Mouse (Mus musculus) MEL (cell line): Measurements from ENCODE around the gene Plaur. TPM values are rescaled to one million over a fixed set of nuclear protein-coding genes. Genes with fewer than 3 reads are reported as not detected.

Source experiments
- DNase-seq: peaks from one replicate; pipeline ENCODE4 v3.0.0; 2011; ENCODE audit warnings: low read depth, low spot score
- H3K27ac ChIP-seq: 2 replicates; pipeline ENCODE4 v1.5.1; 2012; ENCODE audit warnings: low read depth, mild to moderate bottlenecking, control low read depth, low read length, moderate library complexity; ENCODE audit not compliant: control insufficient read depth
- H3K27me3 ChIP-seq, 2 experiments: fragments of 150-350 bp in 1 of 2; sonication (generic) in 1 of 2; 2 replicates each; pipeline ENCODE4 v1.6.1; 2012; ENCODE audit warnings: low read length in 2 of 2, mild to moderate bottlenecking in 2 of 2, improper control_type of control experiment in 1 of 2, moderate library complexity in 1 of 2; ENCODE audit not compliant: insufficient read depth in 2 of 2, control insufficient read depth in 1 of 2
- H3K36me3 ChIP-seq, 2 experiments: 2 replicates each; pipeline ENCODE4 v1.6.1; 2012 to 2014; ENCODE audit warnings: low read length in 2 of 2, improper control_type of control experiment in 1 of 2, inconsistent platforms in 1 of 2, mild to moderate bottlenecking in 1 of 2; ENCODE audit not compliant: insufficient read depth in 2 of 2, control insufficient read depth in 1 of 2
- H3K4me1 ChIP-seq, 2 experiments: fragments of 150-350 bp in 1 of 2; sonication (generic) in 1 of 2; 2 replicates each; pipeline ENCODE4 v1.6.1; 2012; ENCODE audit warnings: low read length in 2 of 2, improper control_type of control experiment in 1 of 2, mild to moderate bottlenecking in 1 of 2; ENCODE audit not compliant: insufficient read depth in 2 of 2, control insufficient read depth in 1 of 2
- H3K4me3 ChIP-seq, 2 experiments: fragments of 150-350 bp in 1 of 2; sonication (generic) in 1 of 2; 2 replicates each; pipeline ENCODE4 v1.5.1; 2012; ENCODE audit warnings: low read depth in 2 of 2, low read length in 2 of 2, mild to moderate bottlenecking in 2 of 2, moderate library complexity in 2 of 2, control low read depth in 1 of 2, improper control_type of control experiment in 1 of 2; ENCODE audit not compliant: control insufficient read depth in 1 of 2, insufficient read depth in 1 of 2
- H3K79me2 ChIP-seq: 2 replicates; pipeline ENCODE4 v1.6.1; 2012; ENCODE audit warnings: mild to moderate bottlenecking, low read length, moderate library complexity; ENCODE audit not compliant: control insufficient read depth, poor library complexity, insufficient read depth
- H3K9ac ChIP-seq: 2 replicates; pipeline ENCODE4 v1.6.1; 2012; ENCODE audit warnings: low read depth, mild to moderate bottlenecking, control low read depth, low read length, moderate library complexity; ENCODE audit not compliant: control insufficient read depth, poor library complexity, severe bottlenecking
- H3K9me3 ChIP-seq: fragments of 150-350 bp; sonication (generic); replicated peaks from 2 replicates; pipeline ENCODE4 v1.6.1; 2012; ENCODE audit warnings: mild to moderate bottlenecking, low read length, improper control_type of control experiment, moderate library complexity; ENCODE audit not compliant: insufficient read depth
- CHD1 ChIP-seq: IDR thresholded peaks from 2 replicates; pipeline ENCODE4 v1.6.1; 2012; ENCODE audit warnings: low read depth, mild to moderate bottlenecking, inconsistent platforms, low read length, improper control_type of control experiment
- E2F4 ChIP-seq: IDR thresholded peaks from 2 replicates; pipeline ENCODE4 v1.6.1; 2011; ENCODE audit warnings: low read depth, low read length, improper control_type of control experiment, borderline replicate concordance
- ELF1 ChIP-seq: IDR thresholded peaks from 2 replicates; pipeline ENCODE4 v1.6.1; 2014; ENCODE audit warnings: low read depth, mild to moderate bottlenecking, inconsistent platforms, low read length, improper control_type of control experiment, moderate library complexity
- EP300 ChIP-seq, 2 experiments: IDR thresholded peaks; 2 replicates each; pipeline ENCODE4 v1.6.1; 2011; ENCODE audit warnings: improper control_type of control experiment in 2 of 2, low read length in 2 of 2, low read depth in 1 of 2, mild to moderate bottlenecking in 1 of 2
- GATA1 ChIP-seq: IDR thresholded peaks from 2 replicates; pipeline ENCODE4 v1.6.1; 2011; ENCODE audit warnings: low read depth, low read length, improper control_type of control experiment
- MAFK ChIP-seq: IDR thresholded peaks from 2 replicates; pipeline ENCODE4 v1.6.1; 2011; ENCODE audit warnings: low read depth, mild to moderate bottlenecking, low read length, improper control_type of control experiment, borderline replicate concordance
- MAX ChIP-seq: IDR thresholded peaks from 2 replicates; pipeline ENCODE4 v1.6.1; 2011; ENCODE audit warnings: low read length, improper control_type of control experiment
- MAZ ChIP-seq: IDR thresholded peaks from 2 replicates; pipeline ENCODE4 v1.6.1; 2012; ENCODE audit warnings: low read depth, mild to moderate bottlenecking, inconsistent platforms, low read length, improper control_type of control experiment
- MXI1 ChIP-seq: IDR thresholded peaks from 2 replicates; pipeline ENCODE4 v1.6.1; 2011; ENCODE audit warnings: mild to moderate bottlenecking, low read depth, low read length, improper control_type of control experiment
- MYB ChIP-seq: IDR thresholded peaks from 2 replicates; pipeline ENCODE4 v1.6.1; 2011; ENCODE audit warnings: mild to moderate bottlenecking, low read depth, low read length, improper control_type of control experiment
- MYC ChIP-seq: IDR thresholded peaks from 2 replicates; pipeline ENCODE4 v1.6.1; 2011; ENCODE audit warnings: low read depth, mild to moderate bottlenecking, low read length, improper control_type of control experiment, moderate library complexity
- NELFE ChIP-seq: IDR thresholded peaks from 2 replicates; pipeline ENCODE4 v1.6.1; 2011; ENCODE audit warnings: low read depth, low read length, improper control_type of control experiment
- POLR2A ChIP-seq, 2 experiments: IDR thresholded peaks; 2 replicates each; pipeline ENCODE4 v1.6.1; 2011 to 2012; ENCODE audit warnings: low read length in 2 of 2, mild to moderate bottlenecking in 2 of 2, control low read depth in 1 of 2, improper control_type of control experiment in 1 of 2, low read depth in 1 of 2, moderate library complexity in 1 of 2; ENCODE audit not compliant: control insufficient read depth in 1 of 2, insufficient read depth in 1 of 2, poor library complexity in 1 of 2
- RAD21 ChIP-seq: IDR thresholded peaks from 2 replicates; pipeline ENCODE4 v1.6.1; 2011; ENCODE audit warnings: mild to moderate bottlenecking, low read depth, low read length, improper control_type of control experiment
- SIN3A ChIP-seq: IDR thresholded peaks from 2 replicates; pipeline ENCODE4 v1.6.1; 2012; ENCODE audit warnings: low read length, improper control_type of control experiment, inconsistent platforms
- USF1 ChIP-seq: IDR thresholded peaks from 2 replicates; pipeline ENCODE4 v1.6.1; 2014; ENCODE audit warnings: low read depth, mild to moderate bottlenecking, inconsistent platforms, low read length, improper control_type of control experiment, moderate library complexity
- ZC3H11A ChIP-seq: IDR thresholded peaks from 2 replicates; pipeline ENCODE4 v1.6.1; 2012; ENCODE audit warnings: low read depth, mild to moderate bottlenecking, inconsistent platforms, low read length, improper control_type of control experiment
- polyA plus RNA-seq, 2 experiments: library from polyadenylated mRNA; stranded (reverse) in 1 of 2; unstranded in 1 of 2; fragments of >175 nt in 1 of 2; fragments of >200 nt in 1 of 2; gene quantifications; 2 replicates each; pipeline versions ENCODE4 v1.2.1 to v1.2.4; 2012; ENCODE audit warnings: low replicate concordance in 2 of 2, low read depth in 1 of 2; ENCODE audit not compliant: insufficient read length in 2 of 2, insufficient read depth in 1 of 2, missing spikeins in 1 of 2
- total RNA-seq: library from RNA; depleted of rRNA; stranded (reverse); fragments of 300-350 nt; gene quantifications from 2 replicates; pipeline ENCODE4 v1.2.3, GENCODE M21; 2012

Plaur gene
- total and polyA plus RNA-seq, 3 experiments = 8.6 to 9.7 TPM; not detected in 1

DNA sequence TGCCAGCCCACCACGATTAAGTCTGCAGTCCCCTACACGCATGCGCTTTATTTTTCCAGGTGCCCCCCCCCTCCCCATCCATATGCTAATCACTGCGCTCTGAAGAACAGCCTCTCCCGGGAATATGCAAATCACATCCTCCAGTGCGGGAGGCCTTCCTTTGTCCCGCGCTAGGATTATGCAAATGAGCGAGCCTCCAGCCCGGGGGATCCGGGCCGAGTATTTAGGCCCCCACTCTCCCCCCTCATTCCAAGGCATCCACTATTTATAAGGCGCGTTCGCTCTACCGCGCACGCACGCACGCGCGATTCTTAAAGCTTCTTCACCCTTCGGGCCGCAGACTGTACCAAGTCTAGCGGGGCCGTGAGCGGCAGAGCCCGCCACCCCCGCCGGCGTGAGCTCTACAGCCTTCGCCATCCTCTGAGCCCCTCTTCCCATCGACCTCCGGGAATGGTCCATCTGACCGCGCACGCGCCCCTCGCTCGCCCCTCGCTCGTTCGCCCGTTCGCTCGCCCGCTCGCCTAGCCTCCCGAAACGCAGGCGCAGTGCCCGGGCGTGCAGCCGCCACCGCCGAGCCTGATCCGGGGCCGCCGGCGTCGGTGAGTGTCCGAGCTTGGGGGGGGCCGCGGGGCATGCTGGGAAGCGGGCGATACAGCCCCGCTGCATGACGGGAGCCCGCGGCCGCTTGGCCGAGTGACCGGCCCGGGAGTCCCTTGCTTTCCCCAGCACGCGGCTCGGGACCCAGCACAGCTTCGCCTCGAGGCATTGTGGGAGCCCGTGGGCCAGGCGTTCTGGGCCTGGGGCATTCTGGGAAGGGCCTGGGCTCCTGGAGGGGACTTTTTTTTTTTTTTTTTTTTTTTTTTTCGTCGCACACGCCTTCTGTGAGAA, 44.8 kb downstream of the Plaur start, which contains the start of gene Zfp428 (continued):
- TF ChIP-seq ZC3H11A = no peak
- TF ChIP-seq MXI1 = peak; percentile 88
- no peak; a peak in 1 of 4 replicates for TF ChIP-seq EP300 (IDR thresholded peaks at IDR 0.05; ENCODE audit: low read depth in 1 of 2, low read length in 2 of 2)
- TF ChIP-seq USF1 = peak; percentile 38; the same call in 1 of the 2 replicates
- TF ChIP-seq RAD21 = no peak

DNA sequence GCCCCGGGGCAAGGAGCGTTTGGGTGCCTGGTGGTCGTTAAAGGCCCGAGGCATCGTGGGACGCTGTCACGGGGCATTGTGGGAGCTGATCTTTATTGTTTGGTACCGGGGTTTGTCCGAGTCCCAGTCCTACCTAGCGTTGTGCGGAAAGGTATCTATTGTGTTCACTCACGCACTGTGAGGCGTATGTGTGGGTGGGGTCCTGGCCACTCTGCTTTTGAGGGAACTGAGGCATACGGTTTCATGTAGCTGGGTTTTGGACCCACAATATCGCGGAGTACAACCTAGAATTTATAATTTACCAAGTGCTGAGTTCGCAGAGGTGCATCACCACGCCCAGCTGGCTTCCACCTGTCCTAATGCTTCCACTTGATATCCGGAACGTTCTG, 45.4 kb downstream of the Plaur start:
- Histone ChIP-seq H3K9me3 (no peaks in the 10 kb centered on the region), H3K9ac (peak overlapping the region; percentile 80), H3K4me3 (peak overlapping the region; percentile 74 to 86), H3K36me3 (peaks cover 0 to 9% of the 10 kb centered on the region in 2 experiments; a peak in 2 of 4 replicates), H3K4me1 (peaks cover 2 to 13% of the 10 kb centered on the region in 2 experiments; a peak in 3 of 4 replicates), H3K79me2 (peaks cover 11% of the 10 kb centered on the region), H3K27ac (peak overlapping the region; percentile 72), H3K27me3 (no peaks in the 10 kb centered on the region)
- no peak for TF ChIP-seq E2F4
- no peak for TF ChIP-seq MAX
- no peak for TF ChIP-seq MAFK
- no peak for TF ChIP-seq GATA1
- TF ChIP-seq MYB = no peak
- 0 out of 4 replicates have a peak, but pooled peaks of 1 of the 2 experiments have one; percentile 8 for TF ChIP-seq POLR2A (IDR thresholded peaks at IDR 0.05; ENCODE audit: control insufficient read depth in 1 of 2, insufficient read depth in 1 of 2, low read depth in 1 of 2, low read length in 2 of 2, poor library complexity in 1 of 2)
- TF ChIP-seq NELFE = no peak
- no peak for TF ChIP-seq USF1
- no peak for TF ChIP-seq MAZ
- no peak for TF ChIP-seq RAD21
- 0 out of 2 replicates have a peak, but pooled peaks have one; percentile 10 for TF ChIP-seq MXI1
- TF ChIP-seq EP300 (IDR thresholded peaks at IDR 0.05; ENCODE audit: low read depth in 1 of 2, low read length in 2 of 2) = no peak
- no peak; the same call in 1 of the 2 replicates for TF ChIP-seq SIN3A
- TF ChIP-seq ELF1 = no peak
- TF ChIP-seq CHD1 = no peak
- TF ChIP-seq MYC = 0 out of 2 replicates have a peak, but pooled peaks have one; percentile 1
- DNase-seq = no peak
